Mouse (Mus musculus): ENCODE measurements around the gene Zc2hc1b.
A peak's percentile ranks its signal among the peaks of the same experiment; 100 is the strongest.

Gene Zc2hc1b

GRCm38 (mm10) chr10:13172798-13173221 lies 5.0 kb downstream of the Zc2hc1b start:
- peak in 1 of 2 experiments; percentile 22 for DNase-seq (ENCODE audit: low spot score in 2 of 2)

GRCm38 (mm10) chr10:13171461-13171860 lies 6.4 kb downstream of the Zc2hc1b start:
- DNase-seq (ENCODE audit: low spot score in 2 of 2) = no peak

GRCm38 (mm10) chr10:13170739-13171448 lies 6.9 kb downstream of the Zc2hc1b start:
- no peak for DNase-seq (ENCODE audit: low spot score in 2 of 2)

- DNase-seq (ENCODE audit: low spot score in 2 of 2) = no peak
These were observed 9.4 kb downstream of the Zc2hc1b start for GRCm38 (mm10) chr10:13168461-13168860.

- no peak for DNase-seq (ENCODE audit: low spot score in 2 of 2)
These were observed 15.8 kb downstream of the Zc2hc1b start for GRCm38 (mm10) chr10:13162031-13162430.

- no peak for DNase-seq (ENCODE audit: low spot score in 2 of 2)
These were observed 16.9 kb downstream of the Zc2hc1b start for GRCm38 (mm10) chr10:13160913-13161312.

GRCm38 (mm10) chr10:13155377-13155776 lies 22.4 kb downstream of the Zc2hc1b start:
- no peak for DNase-seq (ENCODE audit: low spot score in 2 of 2)

GRCm38 (mm10) chr10:13152811-13153364 lies 24.9 kb downstream of the Zc2hc1b start:
- DNase-seq (ENCODE audit: low spot score in 2 of 2) = no peak

GRCm38 (mm10) chr10:13151353-13151752 lies 26.5 kb downstream of the Zc2hc1b start:
- peak; percentile 42 to 52 for DNase-seq (ENCODE audit: low spot score in 2 of 2)

GRCm38 (mm10) chr10:13150435-13150834 lies 27.4 kb downstream of the Zc2hc1b start:
- no peak for DNase-seq (ENCODE audit: low spot score in 2 of 2)

GRCm38 (mm10) chr10:13140434-13140833 lies 37.4 kb downstream of the Zc2hc1b start:
- no peak for DNase-seq (ENCODE audit: low spot score in 2 of 2)

GRCm38 (mm10) chr10:13137906-13138305 lies 39.9 kb downstream of the Zc2hc1b start:
- no peak for DNase-seq (ENCODE audit: low spot score in 2 of 2)

GRCm38 (mm10) chr10:13135751-13136150 lies 42.1 kb downstream of the Zc2hc1b start:
- no peak for DNase-seq (ENCODE audit: low spot score in 2 of 2)

- no peak for DNase-seq (ENCODE audit: low spot score in 2 of 2)
These were observed 42.5 kb downstream of the Zc2hc1b start for GRCm38 (mm10) chr10:13135276-13135675.

GRCm38 (mm10) chr10:13133850-13134249 lies 44.0 kb downstream of the Zc2hc1b start:
- DNase-seq (ENCODE audit: low spot score in 2 of 2) = no peak

- no peak for DNase-seq (ENCODE audit: low spot score in 2 of 2)
These were observed 49.9 kb downstream of the Zc2hc1b start for GRCm38 (mm10) chr10:13127946-13128345.

- DNase-seq (ENCODE audit: low spot score in 2 of 2) = peak in 1 of 2 experiments; percentile 27
These were observed 50.5 kb downstream of the Zc2hc1b start for GRCm38 (mm10) chr10:13127335-13127734.

GRCm38 (mm10) chr10:13125811-13126210 lies 52.0 kb downstream of the Zc2hc1b start:
- no peak for DNase-seq (ENCODE audit: low spot score in 2 of 2)

- DNase-seq (ENCODE audit: low spot score in 2 of 2) = no peak
These were observed 58.5 kb downstream of the Zc2hc1b start for GRCm38 (mm10) chr10:13119300-13119699.

GRCm38 (mm10) chr10:13118770-13119102 lies 59.1 kb downstream of the Zc2hc1b start:
- no peak for DNase-seq (ENCODE audit: low spot score in 2 of 2)

- DNase-seq (ENCODE audit: low spot score in 2 of 2) = no peak
These were observed 59.6 kb downstream of the Zc2hc1b start for GRCm38 (mm10) chr10:13118024-13118769.

- DNase-seq (ENCODE audit: low spot score in 2 of 2) = no peak
These were observed 60.8 kb downstream of the Zc2hc1b start for GRCm38 (mm10) chr10:13116706-13117665.
